Mouse (Mus musculus) MEL (cell line): ENCODE measurements at regions not wholly inside any gene's neighbourhood (a gene's known extent, or its start where the extent isn't known, plus 50 kb on each side); places are given as distances from the start of the nearest gene placed in this dataset.

Experiments
- DNase-seq: peaks from one replicate; pipeline ENCODE4 v3.0.0; 2011; ENCODE audit warnings: low read depth, low spot score
- H3K27ac ChIP-seq: 2 replicates; pipeline ENCODE4 v1.5.1; 2012; ENCODE audit warnings: low read depth, mild to moderate bottlenecking, control low read depth, low read length, moderate library complexity; ENCODE audit not compliant: control insufficient read depth
- H3K27me3 ChIP-seq, 2 experiments: fragments of 150-350 bp in 1 of 2; sonication (generic) in 1 of 2; 2 replicates each; pipeline ENCODE4 v1.6.1; 2012; ENCODE audit warnings: low read length in 2 of 2, mild to moderate bottlenecking in 2 of 2, improper control_type of control experiment in 1 of 2, moderate library complexity in 1 of 2; ENCODE audit not compliant: insufficient read depth in 2 of 2, control insufficient read depth in 1 of 2
- H3K36me3 ChIP-seq, 2 experiments: 2 replicates each; pipeline ENCODE4 v1.6.1; 2012 to 2014; ENCODE audit warnings: low read length in 2 of 2, improper control_type of control experiment in 1 of 2, inconsistent platforms in 1 of 2, mild to moderate bottlenecking in 1 of 2; ENCODE audit not compliant: insufficient read depth in 2 of 2, control insufficient read depth in 1 of 2
- H3K4me1 ChIP-seq, 2 experiments: fragments of 150-350 bp in 1 of 2; sonication (generic) in 1 of 2; 2 replicates each; pipeline ENCODE4 v1.6.1; 2012; ENCODE audit warnings: low read length in 2 of 2, improper control_type of control experiment in 1 of 2, mild to moderate bottlenecking in 1 of 2; ENCODE audit not compliant: insufficient read depth in 2 of 2, control insufficient read depth in 1 of 2
- H3K4me3 ChIP-seq, 2 experiments: fragments of 150-350 bp in 1 of 2; sonication (generic) in 1 of 2; 2 replicates each; pipeline ENCODE4 v1.5.1; 2012; ENCODE audit warnings: low read depth in 2 of 2, low read length in 2 of 2, mild to moderate bottlenecking in 2 of 2, moderate library complexity in 2 of 2, control low read depth in 1 of 2, improper control_type of control experiment in 1 of 2; ENCODE audit not compliant: control insufficient read depth in 1 of 2, insufficient read depth in 1 of 2
- H3K79me2 ChIP-seq: 2 replicates; pipeline ENCODE4 v1.6.1; 2012; ENCODE audit warnings: mild to moderate bottlenecking, low read length, moderate library complexity; ENCODE audit not compliant: control insufficient read depth, poor library complexity, insufficient read depth
- H3K9ac ChIP-seq: 2 replicates; pipeline ENCODE4 v1.6.1; 2012; ENCODE audit warnings: low read depth, mild to moderate bottlenecking, control low read depth, low read length, moderate library complexity; ENCODE audit not compliant: control insufficient read depth, poor library complexity, severe bottlenecking
- H3K9me3 ChIP-seq: fragments of 150-350 bp; sonication (generic); replicated peaks from 2 replicates; pipeline ENCODE4 v1.6.1; 2012; ENCODE audit warnings: mild to moderate bottlenecking, low read length, improper control_type of control experiment, moderate library complexity; ENCODE audit not compliant: insufficient read depth
- BHLHE40 ChIP-seq: IDR thresholded peaks from 2 replicates; pipeline ENCODE4 v1.6.1; 2012; ENCODE audit warnings: low read depth, mild to moderate bottlenecking, inconsistent platforms, low read length, improper control_type of control experiment, borderline replicate concordance
- CHD1 ChIP-seq: IDR thresholded peaks from 2 replicates; pipeline ENCODE4 v1.6.1; 2012; ENCODE audit warnings: low read depth, mild to moderate bottlenecking, inconsistent platforms, low read length, improper control_type of control experiment
- CHD2 ChIP-seq: IDR thresholded peaks from 2 replicates; pipeline ENCODE4 v1.6.1; 2011; ENCODE audit warnings: low read length, improper control_type of control experiment
- CTCF ChIP-seq, 3 experiments: IDR thresholded peaks in 2 of 3; conservative IDR thresholded peaks in 1 of 3; 2 replicates each; pipeline ENCODE4 v1.5.1; 2011 to 2012; ENCODE audit warnings: low read length in 3 of 3, low read depth in 2 of 3, mild to moderate bottlenecking in 2 of 3, improper control_type of control experiment in 1 of 3, inconsistent platforms in 1 of 3, mixed read lengths in 1 of 3, moderate library complexity in 1 of 3; ENCODE audit not compliant: control insufficient read depth in 1 of 3, insufficient read depth in 1 of 3, poor library complexity in 1 of 3, severe bottlenecking in 1 of 3
- ELF1 ChIP-seq: IDR thresholded peaks from 2 replicates; pipeline ENCODE4 v1.6.1; 2014; ENCODE audit warnings: low read depth, mild to moderate bottlenecking, inconsistent platforms, low read length, improper control_type of control experiment, moderate library complexity
- GATA1 ChIP-seq: IDR thresholded peaks from 2 replicates; pipeline ENCODE4 v1.6.1; 2011; ENCODE audit warnings: low read depth, low read length, improper control_type of control experiment
- HCFC1 ChIP-seq: IDR thresholded peaks from 2 replicates; pipeline ENCODE4 v1.6.1; 2012; ENCODE audit warnings: low read depth, mild to moderate bottlenecking, inconsistent platforms, low read length, improper control_type of control experiment, moderate library complexity
- JUND ChIP-seq: IDR thresholded peaks from 2 replicates; pipeline ENCODE4 v1.6.1; 2011; ENCODE audit warnings: low read depth, mild to moderate bottlenecking, improper control_type of control experiment, low read length
- KAT2A ChIP-seq: conservative IDR thresholded peaks from 2 replicates; pipeline ENCODE4 v1.6.1; 2012; ENCODE audit warnings: low read depth, low read length, improper control_type of control experiment, inconsistent platforms
- MAFK ChIP-seq: IDR thresholded peaks from 2 replicates; pipeline ENCODE4 v1.6.1; 2011; ENCODE audit warnings: low read depth, mild to moderate bottlenecking, low read length, improper control_type of control experiment, borderline replicate concordance
- MAZ ChIP-seq: IDR thresholded peaks from 2 replicates; pipeline ENCODE4 v1.6.1; 2012; ENCODE audit warnings: low read depth, mild to moderate bottlenecking, inconsistent platforms, low read length, improper control_type of control experiment
- MEF2A ChIP-seq: IDR thresholded peaks from 2 replicates; pipeline ENCODE4 v1.6.1; 2014; ENCODE audit warnings: low read depth, mild to moderate bottlenecking, inconsistent platforms, low read length, improper control_type of control experiment; ENCODE audit not compliant: poor library complexity, insufficient replicate concordance, severe bottlenecking; ENCODE audit errors: extremely low read depth
- MYB ChIP-seq: IDR thresholded peaks from 2 replicates; pipeline ENCODE4 v1.6.1; 2011; ENCODE audit warnings: mild to moderate bottlenecking, low read depth, low read length, improper control_type of control experiment
- NELFE ChIP-seq: IDR thresholded peaks from 2 replicates; pipeline ENCODE4 v1.6.1; 2011; ENCODE audit warnings: low read depth, low read length, improper control_type of control experiment
- POLR2A ChIP-seq, 2 experiments: IDR thresholded peaks; 2 replicates each; pipeline ENCODE4 v1.6.1; 2011 to 2012; ENCODE audit warnings: low read length in 2 of 2, mild to moderate bottlenecking in 2 of 2, control low read depth in 1 of 2, improper control_type of control experiment in 1 of 2, low read depth in 1 of 2, moderate library complexity in 1 of 2; ENCODE audit not compliant: control insufficient read depth in 1 of 2, insufficient read depth in 1 of 2, poor library complexity in 1 of 2
- POLR2AphosphoS5 ChIP-seq: IDR thresholded peaks from 2 replicates; pipeline ENCODE4 v1.6.1; 2012; ENCODE audit warnings: low read depth, borderline replicate concordance, mild to moderate bottlenecking, inconsistent platforms, low read length, moderate library complexity, mixed read lengths
- SIN3A ChIP-seq: IDR thresholded peaks from 2 replicates; pipeline ENCODE4 v1.6.1; 2012; ENCODE audit warnings: low read length, improper control_type of control experiment, inconsistent platforms
- TBP ChIP-seq: IDR thresholded peaks from 2 replicates; pipeline ENCODE4 v1.8.0; 2011; ENCODE audit warnings: low read depth, low read length, improper control_type of control experiment
- UBTF ChIP-seq: IDR thresholded peaks from 2 replicates; pipeline ENCODE4 v1.6.1; 2012; ENCODE audit warnings: low read depth, mild to moderate bottlenecking, inconsistent platforms, low read length, improper control_type of control experiment, moderate library complexity, borderline replicate concordance; ENCODE audit not compliant: insufficient read depth
- USF1 ChIP-seq: IDR thresholded peaks from 2 replicates; pipeline ENCODE4 v1.6.1; 2014; ENCODE audit warnings: low read depth, mild to moderate bottlenecking, inconsistent platforms, low read length, improper control_type of control experiment, moderate library complexity
- USF2 ChIP-seq, 2 experiments: IDR thresholded peaks; 2 replicates each; pipeline ENCODE4 v1.6.1; 2011 to 2012; ENCODE audit warnings: improper control_type of control experiment in 2 of 2, low read length in 2 of 2, borderline replicate concordance in 1 of 2, inconsistent platforms in 1 of 2, low read depth in 1 of 2, mild to moderate bottlenecking in 1 of 2; ENCODE audit not compliant: insufficient read depth in 1 of 2
- ZKSCAN1 ChIP-seq: IDR thresholded peaks from 2 replicates; pipeline ENCODE4 v1.6.1; 2012; ENCODE audit warnings: low read depth, mild to moderate bottlenecking, inconsistent platforms, low read length, improper control_type of control experiment, moderate library complexity
- ZMIZ1 ChIP-seq: IDR thresholded peaks from 2 replicates; pipeline ENCODE4 v1.6.1; 2012; ENCODE audit warnings: low read depth, mild to moderate bottlenecking, inconsistent platforms, low read length, improper control_type of control experiment, moderate library complexity
- ZNF384 ChIP-seq: IDR thresholded peaks from 2 replicates; pipeline ENCODE4 v1.6.1; 2012; ENCODE audit warnings: low read depth, mild to moderate bottlenecking, inconsistent platforms, low read length, improper control_type of control experiment

DNA sequence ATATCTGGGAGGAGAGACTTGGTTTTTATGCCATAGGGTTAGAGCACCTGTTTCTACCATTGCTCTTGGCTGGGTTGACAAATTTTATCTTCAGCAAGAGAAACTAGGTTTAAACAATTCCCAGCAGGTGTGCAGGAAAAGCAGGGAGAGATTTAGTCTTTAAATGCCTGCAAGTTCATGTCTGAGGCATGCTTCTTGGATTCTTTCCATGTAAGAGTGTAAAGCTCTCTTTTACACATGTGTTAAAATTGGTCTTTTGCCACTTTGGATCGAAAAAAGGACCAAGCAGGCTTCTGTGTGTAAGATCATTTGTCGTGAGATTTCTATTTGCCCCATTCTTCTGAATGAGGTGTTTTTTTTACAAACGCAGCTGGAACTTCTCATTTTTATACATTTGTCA is 231.3 kb downstream of the Atp6ap1l start:
- TF ChIP-seq CHD2: no peak
- no peak for TF ChIP-seq MAZ
- TF ChIP-seq ELF1: no peak
- TF ChIP-seq BHLHE40: no peak
- TF ChIP-seq POLR2A (IDR thresholded peaks at IDR 0.05; ENCODE audit: control insufficient read depth in 1 of 2, insufficient read depth in 1 of 2, low read depth in 1 of 2, low read length in 2 of 2, poor library complexity in 1 of 2): no peak
- TF ChIP-seq ZMIZ1: no peak
- peak; percentile 41; the same call in 1 of the 2 replicates for TF ChIP-seq ZNF384
- TF ChIP-seq JUND: no peak
- TF ChIP-seq, all 39 proteins: peak for 1
- H3K79me2 ChIP-seq: no peaks in the 10 kb centered on the region
- H3K4me1 ChIP-seq: no peaks in the 10 kb centered on the region
- no peaks in the 10 kb centered on the region; a peak in 1 of 4 replicates for H3K27me3 ChIP-seq
- no peaks in the 10 kb centered on the region for H3K36me3 ChIP-seq
- H3K9me3 ChIP-seq: no peaks in the 10 kb centered on the region
- H3K27ac ChIP-seq: no peak overlapping the region
- H3K9ac ChIP-seq: no peak overlapping the region
- H3K4me3 ChIP-seq: no peak overlapping the region
- DNase-seq: no peak

DNA sequence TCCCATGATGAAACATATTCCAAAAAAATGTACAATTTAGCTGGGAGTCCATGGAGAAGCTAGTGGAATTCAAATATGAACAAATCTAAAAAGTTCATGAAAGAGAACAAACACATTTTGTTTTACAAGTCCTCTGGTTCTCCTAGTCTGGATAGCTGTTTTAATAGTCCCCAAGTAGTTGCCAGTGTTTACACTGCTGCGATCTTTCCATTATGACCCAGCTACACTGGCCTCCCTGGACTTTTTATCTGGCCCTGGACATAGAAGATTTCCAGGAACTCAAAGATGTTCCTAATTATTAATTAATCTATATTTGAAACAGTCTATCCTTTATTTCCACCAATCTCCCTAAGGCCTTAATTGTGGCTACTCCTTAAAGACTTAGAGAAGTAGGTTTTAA is 232.1 kb downstream of the Atp6ap1l start:
- Histone ChIP-seq H3K27ac (no peak overlapping the region), H3K9me3 (no peaks in the 10 kb centered on the region), H3K4me1 (no peaks in the 10 kb centered on the region), H3K36me3 (no peaks in the 10 kb centered on the region), H3K79me2 (no peaks in the 10 kb centered on the region), H3K9ac (no peak overlapping the region), H3K27me3 (no peaks in the 10 kb centered on the region; a peak in 1 of 4 replicates), H3K4me3 (no peak overlapping the region)
- DNase-seq: no peak
- no peak for TF ChIP-seq CTCF (IDR thresholded peaks at IDR 0.05 in 2 of 3, conservative IDR thresholded peaks at IDR 0.05 in 1 of 3; ENCODE audit: control insufficient read depth in 1 of 3, insufficient read depth in 1 of 3, low read depth in 2 of 3, low read length in 3 of 3, poor library complexity in 1 of 3, severe bottlenecking in 1 of 3)
- TF ChIP-seq MAFK: no peak
- no peak for TF ChIP-seq ZNF384
- no peak for TF ChIP-seq GATA1
- no peak for TF ChIP-seq MYB
- TF ChIP-seq TBP: no peak
- TF ChIP-seq POLR2A (IDR thresholded peaks at IDR 0.05; ENCODE audit: control insufficient read depth in 1 of 2, insufficient read depth in 1 of 2, low read depth in 1 of 2, low read length in 2 of 2, poor library complexity in 1 of 2): no peak
- no peak for TF ChIP-seq USF2 (IDR thresholded peaks at IDR 0.05; ENCODE audit: borderline replicate concordance in 1 of 2, insufficient read depth in 1 of 2, low read depth in 1 of 2, low read length in 2 of 2)
- TF ChIP-seq KAT2A: no peak
- no peak for TF ChIP-seq MEF2A
- TF ChIP-seq USF1: no peak
- TF ChIP-seq NELFE: no peak
- no peak for TF ChIP-seq UBTF
- no peak for TF ChIP-seq ZKSCAN1
- no peak for TF ChIP-seq HCFC1
- no peak for TF ChIP-seq SIN3A
- TF ChIP-seq CHD1: no peak
- no peak for TF ChIP-seq ZMIZ1
- TF ChIP-seq POLR2AphosphoS5: no peak
